Mouse (Mus musculus) CD4-positive, CD25-positive, alpha-beta regulatory T cell (primary cell): ENCODE measurements around the gene Trim8. TPM values are rescaled to one million over a fixed set of nuclear protein-coding genes. Genes with fewer than 3 reads are reported as not detected.

Source experiments
- polyA plus RNA-seq: library from polyadenylated mRNA; unstranded; fragments of 100-300 nt; shearing (Covaris generic); gene quantifications from one replicate; pipeline ENCODE4 v1.2.1, GENCODE M21; 2017

Trim8 gene
- polyA plus RNA-seq, result 124 TPM

GRCm38 (mm10) chr19:46501401-46502068, at the start of gene Trim8:
TSS of gene Trim8 (plus strand) at chr19:46501702.

Other genes starting within 250 kb of the Trim8 start
- gene Nfkb2, start 197.4 kb upstream of the Trim8 start, polyA plus RNA-seq, result 93.7 TPM
- gene Psd, start 174.5 kb upstream of the Trim8 start, polyA plus RNA-seq, result 5.4 TPM
- gene Fbxl15, start 173.5 kb upstream of the Trim8 start, polyA plus RNA-seq, result 12.5 TPM
- 54.5 TPM for gene Cuedc2, start 163.0 kb upstream of the Trim8 start, polyA plus RNA-seq
- gene Mfsd13a, start 160.6 kb upstream of the Trim8 start, polyA plus RNA-seq, result 5.9 TPM
- gene 2310034G01Rik, start 151.4 kb upstream of the Trim8 start, polyA plus RNA-seq, result 0.13 TPM
- 106 TPM for gene Actr1a, start 106.0 kb upstream of the Trim8 start, polyA plus RNA-seq
- gene Sufu, start 104.8 kb upstream of the Trim8 start, polyA plus RNA-seq, result 40.6 TPM
- gene Arl3, start 71.5 kb downstream of the Trim8 start, polyA plus RNA-seq, result 16.9 TPM
- gene Sfxn2, start 71.7 kb downstream of the Trim8 start, polyA plus RNA-seq, result 14.2 TPM
- 68.5 TPM for gene Wbp1l, start 97.4 kb downstream of the Trim8 start, polyA plus RNA-seq
- 0.16 TPM for gene Cyp17a1, start 171.5 kb downstream of the Trim8 start, polyA plus RNA-seq
- 6.5 TPM for gene Borcs7, start 188.2 kb downstream of the Trim8 start, polyA plus RNA-seq
- gene As3mt, start 205.8 kb downstream of the Trim8 start, polyA plus RNA-seq, result 15.9 TPM